11 mouse cellular contexts compared by ENCODE assay signal in genomic region chr11:116646771-116647170, GRCm38 (mm10). TPM values are rescaled to one million over a fixed set of nuclear protein-coding genes. Genes with fewer than 3 reads are reported as not detected.
DNase-seq lines count a peak whose midpoint lies in the region; ATAC-seq lines count a peak whose summit lies in the region.
"Had no signal": no experiment of that assay in that cellular context is flagged by ENCODE, and none has a peak within 500 bp of the region (broad histone marks: within the 10 kb centered on the region; RNA-seq: fewer than 3 reads in every experiment).

No protein-coding gene starts in this region.

- H3K27me3 ChIP-seq in heart, embryonic 11.5 days (ENCODE audit: control insufficient read depth, insufficient read depth, low read length): peaks cover 21% of the 10 kb centered on the region
- H3K27me3 ChIP-seq in midbrain, embryonic 10.5 days (ENCODE audit: low read depth, poor library complexity, severe bottlenecking): peaks cover 78% of the 10 kb centered on the region
- H3K27me3 ChIP-seq in midbrain, embryonic 14.5 days (ENCODE audit: control insufficient read depth, insufficient read depth, low read length): no peaks in the 10 kb centered on the region

- no peak overlapping the region for H3K4me2 ChIP-seq in heart, embryonic 11.5 days
- H3K4me2 ChIP-seq in midbrain, embryonic 14.5 days (ENCODE audit: low read length): no peak overlapping the region

- no peak overlapping the region for H3K4me3 ChIP-seq in heart, embryonic 11.5 days (ENCODE audit: low read depth, low read length)
- no peak overlapping the region for H3K4me3 ChIP-seq in midbrain, embryonic 10.5 days
- H3K4me3 ChIP-seq in midbrain, embryonic 14.5 days (replicated peaks; ENCODE audit: low read depth, low read length): no peak overlapping the region

- H3K36me3 ChIP-seq in heart, embryonic 11.5 days (ENCODE audit: control insufficient read depth, insufficient read depth, low read length): no peaks in the 10 kb centered on the region
- no peaks in the 10 kb centered on the region for H3K36me3 ChIP-seq in midbrain, embryonic 10.5 days
- 0 out of 2 replicates have a peak, but pooled peaks cover 5% of the 10 kb centered on the region for H3K36me3 ChIP-seq in midbrain, embryonic 14.5 days (ENCODE audit: control insufficient read depth, insufficient read depth, low read length)

- no peaks in the 10 kb centered on the region for H3K9me3 ChIP-seq in heart, embryonic 11.5 days (replicated peaks; ENCODE audit: control insufficient read depth, low read length)
- H3K9me3 ChIP-seq in midbrain, embryonic 10.5 days (replicated peaks): no peaks in the 10 kb centered on the region
- no peaks in the 10 kb centered on the region for H3K9me3 ChIP-seq in midbrain, embryonic 14.5 days (ENCODE audit: control insufficient read depth, low read length)

- ATAC-seq in heart, embryonic 11.5 days (replicated peaks; ENCODE audit: insufficient number of reproducible peaks, low FRiP score, low TSS enrichment): no peak
- no peak for ATAC-seq in midbrain, embryonic 14.5 days (ENCODE audit: low FRiP score, low TSS enrichment)

- WGBS in heart, embryonic 11.5 days (ENCODE audit: insufficient replicate concordance): 78% methylated on average over 7 of the region's 7 CpGs
- 80% methylated on average over 7 of the region's 7 CpGs for WGBS in midbrain, embryonic 10.5 days
- WGBS in midbrain, embryonic 14.5 days: 85% methylated on average over 7 of the region's 7 CpGs

- H3K4me1 ChIP-seq in heart, embryonic 11.5 days (ENCODE audit: control insufficient read depth, insufficient read depth, low read length): peaks cover 33% of the 10 kb centered on the region
- peaks cover 66% of the 10 kb centered on the region for H3K4me1 ChIP-seq in midbrain, embryonic 10.5 days
- peaks cover 11% of the 10 kb centered on the region for H3K4me1 ChIP-seq in midbrain, embryonic 14.5 days (ENCODE audit: control insufficient read depth, insufficient read depth, low read length)

- no peak overlapping the region for H3K9ac ChIP-seq in heart, embryonic 11.5 days (ENCODE audit: low read depth, low read length)
- no peak overlapping the region for H3K9ac ChIP-seq in midbrain, embryonic 14.5 days (replicated peaks; ENCODE audit: low read length)
- H3K9ac ChIP-seq: liver, embryonic 14.5 days had no signal

- H3K27ac ChIP-seq in heart, embryonic 11.5 days (ENCODE audit: low read depth, low read length): no peak overlapping the region
- peak overlapping the region; percentile 50; the same call in 1 of the 2 replicates for H3K27ac ChIP-seq in midbrain, embryonic 10.5 days (replicated peaks)
- no peak overlapping the region for H3K27ac ChIP-seq in midbrain, embryonic 14.5 days (replicated peaks; ENCODE audit: low read depth, low read length)
- H3K27ac ChIP-seq: liver, embryonic 14.5 days had no signal

- DNase-seq in adrenal gland, postnatal 10 days: peak; percentile 1
- DNase-seq in adrenal gland, postnatal 25 days: no peak
- peak; percentile 9 for DNase-seq in heart, postnatal 4 days
- no peak for DNase-seq in midbrain, embryonic 10.5 days (ENCODE audit: low spot score)
- no peak for DNase-seq in midbrain, embryonic 14.5 days
- DNase-seq in thymus, postnatal 4 days: no peak
- no peak for DNase-seq in Muller cell, postnatal 12 days (ENCODE audit: inconsistent ontology term)
- DNase-seq: layer of hippocampus, postnatal 36 days; right cerebral cortex, adult 18-20 months had no signal

RNA-seq across cellular contexts. Expression of gene Prcd, which starts 6.6 kb away (rescaled TPM):
- 1 to 10 TPM; 4.1 to 6.0 TPM for total RNA-seq in adrenal gland, postnatal 10 days (2021)
- total RNA-seq in adrenal gland, postnatal 25 days (2021): 9.2 and 13.0 TPM in 2 replicates
- 1 to 10 TPM; 1.1 to 1.5 TPM for total RNA-seq in heart, postnatal 4 days (2021)
- polyA plus RNA-seq in heart, embryonic 11.5 days (2014; fragmentation: Nextera tagmentation; extraction: Ambion mirVana): 0.35 and 0.92 TPM in 2 replicates
- 0.65 and 0.77 TPM in 2 replicates for polyA plus RNA-seq in midbrain, embryonic 10.5 days (2016; fragmentation: Nextera tagmentation; extraction: Ambion mirVana)
- polyA plus RNA-seq in midbrain, embryonic 14.5 days (2014; fragmentation: Nextera tagmentation; extraction: Ambion mirVana): 1.6 and 3.3 TPM in 2 replicates

RNA-seq across cellular contexts. Expression of gene Cygb, which starts 7.3 kb away (rescaled TPM):
- total RNA-seq in adrenal gland, postnatal 10 days (2021): 10 to 100 TPM; 40.8 to 44.7 TPM
- 18.7 and 25.4 TPM in 2 replicates for total RNA-seq in adrenal gland, postnatal 25 days (2021)
- total RNA-seq in heart, postnatal 4 days (2021): 10 to 100 TPM; 46.2 to 57.9 TPM
- polyA plus RNA-seq in heart, embryonic 11.5 days (2014; fragmentation: Nextera tagmentation; extraction: Ambion mirVana): 1.1 and 1.2 TPM in 2 replicates
- polyA plus RNA-seq in midbrain, embryonic 10.5 days (2016; fragmentation: Nextera tagmentation; extraction: Ambion mirVana): 2.5 and 2.8 TPM in 2 replicates
- polyA plus RNA-seq in midbrain, embryonic 14.5 days (2014; fragmentation: Nextera tagmentation; extraction: Ambion mirVana): 19.1 and 24.0 TPM in 2 replicates

RNA-seq across cellular contexts. Expression of gene Rhbdf2, which starts 20.0 kb away (rescaled TPM):
- 10 to 100 TPM; 11.1 to 14.4 TPM for total RNA-seq in adrenal gland, postnatal 10 days (2021)
- 17.7 and 24.6 TPM in 2 replicates for total RNA-seq in adrenal gland, postnatal 25 days (2021)
- 10 to 100 TPM; 16.4 to 17.5 TPM for total RNA-seq in heart, postnatal 4 days (2021)
- polyA plus RNA-seq in heart, embryonic 11.5 days (2014; fragmentation: Nextera tagmentation; extraction: Ambion mirVana): 5.0 and 6.0 TPM in 2 replicates
- 2.5 and 3.3 TPM in 2 replicates for polyA plus RNA-seq in midbrain, embryonic 10.5 days (2016; fragmentation: Nextera tagmentation; extraction: Ambion mirVana)
- 0.61 and 0.63 TPM in 2 replicates for polyA plus RNA-seq in midbrain, embryonic 14.5 days (2014; fragmentation: Nextera tagmentation; extraction: Ambion mirVana)

Comparison
In these comparisons a context has a peak if more than half of its experiments do, and no peak if none do; other contexts are left out.
1. DNase-seq: peak in adrenal gland, postnatal 10 days (single experiment) and heart, postnatal 4 days (single experiment); none in adrenal gland, postnatal 25 days (single experiment), midbrain, embryonic 10.5 days (single experiment), midbrain, embryonic 14.5 days (single experiment), thymus, postnatal 4 days (single experiment) and Muller cell, postnatal 12 days (single experiment).